Comparison of ENCODE assay signal across 8 mouse cellular contexts in the genomic region with DNA sequence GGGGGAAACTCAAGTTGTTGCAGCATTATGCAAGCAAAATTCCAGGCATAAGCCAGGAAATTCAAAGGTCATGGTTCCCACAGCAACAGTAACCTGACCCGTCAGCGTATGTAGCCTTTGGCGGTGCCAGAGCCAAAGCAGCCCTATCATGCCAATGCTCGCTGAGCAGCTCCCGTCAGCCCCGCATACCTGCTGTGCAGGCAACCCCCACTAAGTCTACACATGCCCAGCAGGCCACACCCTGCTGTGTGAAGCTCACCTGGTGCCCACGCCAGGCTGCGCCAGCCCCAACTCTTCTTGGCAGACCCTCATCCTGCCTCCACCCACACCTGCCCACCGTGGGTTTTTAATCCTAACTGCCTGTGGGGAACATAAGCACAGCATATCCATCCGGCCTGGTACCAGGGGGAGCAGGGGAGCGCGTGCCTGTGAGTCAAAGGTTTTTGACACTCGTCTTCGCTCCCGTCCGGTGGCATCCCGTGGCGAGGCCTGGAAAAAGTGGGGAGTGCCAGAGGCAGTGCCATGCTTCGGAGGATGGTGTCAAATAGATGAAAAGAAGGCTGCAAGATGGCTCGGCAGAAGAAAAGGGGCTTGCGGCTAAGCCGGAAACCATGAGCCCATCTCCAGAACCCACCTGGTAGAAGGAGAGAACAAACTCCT. TPM values are rescaled to one million over a fixed set of nuclear protein-coding genes. Genes with fewer than 3 reads are reported as not detected.
DNase-seq lines count a peak whose midpoint lies in the region; ATAC-seq lines count a peak whose summit lies in the region.

No protein-coding gene starts in this region.

- H3K27me3 ChIP-seq in hindbrain, embryonic 14.5 days (ENCODE audit: control insufficient read depth, insufficient read depth, low read length), result no peaks in the 10 kb centered on the region
- no peaks in the 10 kb centered on the region for H3K27me3 ChIP-seq in hindbrain, embryonic 12.5 days
- H3K27me3 ChIP-seq in stomach, embryonic 14.5 days (ENCODE audit: control insufficient read depth, insufficient read depth, low read length), result no peaks in the 10 kb centered on the region

- H3K9ac ChIP-seq in hindbrain, embryonic 14.5 days, result no peak overlapping the region
- H3K9ac ChIP-seq in hindbrain, embryonic 12.5 days, result no peak overlapping the region
- H3K9ac ChIP-seq in stomach, embryonic 14.5 days (replicated peaks; ENCODE audit: low read depth, low read length), result no peak overlapping the region

- H3K4me2 ChIP-seq in hindbrain, embryonic 14.5 days (replicated peaks), result no peak overlapping the region
- H3K4me2 ChIP-seq in hindbrain, embryonic 12.5 days (replicated peaks), result no peak overlapping the region
- H3K4me2 ChIP-seq in stomach, embryonic 14.5 days (replicated peaks; ENCODE audit: low read depth, low read length), result no peak overlapping the region

- H3K36me3 ChIP-seq in hindbrain, embryonic 14.5 days (replicated peaks; ENCODE audit: control insufficient read depth, insufficient read depth), result peaks cover 7% of the 10 kb centered on the region; the same call in 1 of the 2 replicates
- no peaks in the 10 kb centered on the region; the same call in 1 of the 2 replicates for H3K36me3 ChIP-seq in hindbrain, embryonic 12.5 days
- no peaks in the 10 kb centered on the region for H3K36me3 ChIP-seq in stomach, embryonic 14.5 days (ENCODE audit: control insufficient read depth, insufficient read depth, low read length)

- no peak overlapping the region for H3K4me3 ChIP-seq in hindbrain, embryonic 14.5 days (replicated peaks; ENCODE audit: low read length)
- no peak overlapping the region for H3K4me3 ChIP-seq in hindbrain, embryonic 12.5 days
- H3K4me3 ChIP-seq in stomach, embryonic 14.5 days (ENCODE audit: low read depth, low read length), result no peak overlapping the region

- no peak overlapping the region for H3K27ac ChIP-seq in hindbrain, embryonic 14.5 days
- H3K27ac ChIP-seq in hindbrain, embryonic 12.5 days, result no peak overlapping the region
- H3K27ac ChIP-seq in stomach, embryonic 14.5 days (ENCODE audit: low read length), result no peak overlapping the region

- peaks cover 13% of the 10 kb centered on the region; the same call in 1 of the 2 replicates for H3K4me1 ChIP-seq in hindbrain, embryonic 14.5 days (replicated peaks; ENCODE audit: control insufficient read depth, insufficient read depth, low read length)
- peaks cover 23% of the 10 kb centered on the region for H3K4me1 ChIP-seq in hindbrain, embryonic 12.5 days
- peaks cover 21% of the 10 kb centered on the region for H3K4me1 ChIP-seq in stomach, embryonic 14.5 days (ENCODE audit: control insufficient read depth, insufficient read depth, low read length)

- whole genome bisulfite sequencing in hindbrain, embryonic 14.5 days, result 79% methylated on average over 22 of the region's 22 CpGs
- WGBS in hindbrain, embryonic 12.5 days, result 71% methylated on average over 22 of the region's 22 CpGs
- 66% methylated on average over 22 of the region's 22 CpGs for WGBS in stomach, embryonic 14.5 days

- no peaks in the 10 kb centered on the region for H3K9me3 ChIP-seq in hindbrain, embryonic 14.5 days (ENCODE audit: control insufficient read depth, low read length)
- H3K9me3 ChIP-seq in hindbrain, embryonic 12.5 days (replicated peaks), result no peaks in the 10 kb centered on the region
- H3K9me3 ChIP-seq in stomach, embryonic 14.5 days (ENCODE audit: control insufficient read depth, low read depth, low read length), result no peaks in the 10 kb centered on the region

- ATAC-seq in hindbrain, embryonic 14.5 days (ENCODE audit: low FRiP score), result 0 out of 2 replicates have a peak, but pooled peaks have one; percentile 15
- ATAC-seq in hindbrain, embryonic 12.5 days (ENCODE audit: low FRiP score), result no peak
- ATAC-seq in stomach, embryonic 14.5 days (ENCODE audit: insufficient number of reproducible peaks, insufficient read depth, low FRiP score, low read depth), result peak; percentile 57; the same call in 1 of the 2 replicates

- no peak for DNase-seq in hindbrain, embryonic 14.5 days (ENCODE audit: low spot score)
- peak; percentile 75 for DNase-seq in cerebellum, adult 11 months
- DNase-seq in gastrocnemius, postnatal 25 days, result peak; percentile 71
- peak; percentile 82 for DNase-seq in kidney, postnatal 10 days
- DNase-seq in spleen, postnatal 4 days (ENCODE audit: low spot score in 2 of 2), result no peak
- DNase-seq in spleen, adult 12 weeks (ENCODE audit: low spot score), result no peak

RNA-seq across cellular contexts. Expression of gene Mical3, which starts 43.1 kb away (rescaled TPM):
- 44.6 and 49.4 TPM in 2 replicates for polyA plus RNA-seq in hindbrain, embryonic 14.5 days (2014; fragmentation: Nextera tagmentation; extraction: Ambion mirVana)
- 20.7 and 22.7 TPM in 2 replicates for polyA plus RNA-seq in hindbrain, embryonic 12.5 days (2016; fragmentation: Nextera tagmentation; extraction: Ambion mirVana)
- total RNA-seq in gastrocnemius, postnatal 25 days (2021), result 10 to 100 TPM; 61.6 to 65.3 TPM
- polyA plus RNA-seq in stomach, embryonic 14.5 days (2014; fragmentation: Nextera tagmentation; extraction: Ambion mirVana), result 22.3 and 24.8 TPM in 2 replicates

Comparison
In these comparisons a context has a peak if more than half of its experiments do, and no peak if none do; other contexts are left out.
1. DNase-seq: peak in cerebellum, adult 11 months (single experiment), gastrocnemius, postnatal 25 days (single experiment) and kidney, postnatal 10 days (single experiment); none in hindbrain, embryonic 14.5 days (single experiment), spleen, postnatal 4 days (0 of 2) and spleen, adult 12 weeks (single experiment).